Mouse (Mus musculus) limb, embryonic 15.5 days (tissue): ENCODE data around the gene Smyd4. TPM values are rescaled to one million over a fixed set of nuclear protein-coding genes. Genes with fewer than 3 reads are reported as not detected.

Experiments used
- ATAC-seq: fragments of 200-750 bp; cut with Nextera tagmentation; 2 replicates; pipeline ENCODE4 v1.8.0; 2017; ENCODE audit warnings: low read depth, moderate TSS enrichment; ENCODE audit not compliant: insufficient number of reproducible peaks, low FRiP score, low TSS enrichment
- H3K27ac ChIP-seq: fragments of 300-500 bp; sonication (generic); 2 replicates; pipeline ENCODE4 v1.5.1; 2015; ENCODE audit warnings: moderate library complexity, mild to moderate bottlenecking, inconsistent platforms
- H3K27me3 ChIP-seq: fragments of 300-500 bp; sonication (generic); 2 replicates; pipeline ENCODE4 v1.6.1; 2015; ENCODE audit warnings: inconsistent platforms
- H3K36me3 ChIP-seq: fragments of 300-500 bp; sonication (generic); 2 replicates; pipeline ENCODE4 v1.6.1; 2015; ENCODE audit warnings: inconsistent platforms
- H3K4me1 ChIP-seq: fragments of 300-500 bp; sonication (generic); 2 replicates; pipeline ENCODE4 v1.6.1; 2015; ENCODE audit warnings: inconsistent platforms
- H3K4me2 ChIP-seq: fragments of 300-500 bp; sonication (generic); 2 replicates; pipeline ENCODE4 v1.6.1; 2015; ENCODE audit warnings: mild to moderate bottlenecking, inconsistent platforms
- H3K4me3 ChIP-seq: fragments of 300-500 bp; sonication (generic); 2 replicates; pipeline ENCODE4 v1.5.1; 2015; ENCODE audit warnings: mild to moderate bottlenecking, inconsistent platforms
- H3K9ac ChIP-seq: fragments of 300-500 bp; sonication (generic); 2 replicates; pipeline ENCODE4 v1.6.1; 2015; ENCODE audit warnings: inconsistent platforms
- H3K9me3 ChIP-seq: fragments of 300-500 bp; sonication (generic); 2 replicates; pipeline ENCODE4 v1.6.1; 2016; ENCODE audit warnings: inconsistent platforms
- WGBS: fragments of 180-500 bp; shearing (Covaris S2); methylation state at CpG from one replicate; pipeline ENCODE4 v1.1.7; 2015; 5-methylcytosine and 5-hydroxymethylcytosine counted together
- polyA plus RNA-seq: library from polyadenylated mRNA; unstranded; fragments of >200 nt; fragmentation: Nextera tagmentation; extraction: Ambion mirVana; gene quantifications from 2 replicates; pipeline ENCODE4 v1.2.1, GENCODE M21; 2015

Gene Smyd4
- polyA plus RNA-seq, 1 experiment from 2014 or later, result 13.1 TPM

- no peaks in the 10 kb centered on the region for H3K36me3 ChIP-seq
- WGBS, result 24% methylated on average over 10 of the region's 10 CpGs
- peak within 1 kb of the TSS; percentile 48 for H3K4me3 ChIP-seq
- H3K9ac ChIP-seq, result peak within 1 kb of the TSS; percentile 47; the same call in 1 of the 2 replicates
- peaks cover 23% of the 10 kb centered on the region for H3K4me1 ChIP-seq
- H3K27ac ChIP-seq, result peak within 1 kb of the TSS; percentile 67
- ATAC-seq, result 0 out of 2 replicates have a peak, but pooled peaks have one; percentile 46
- peak within 1 kb of the TSS; percentile 52 for H3K4me2 ChIP-seq
- no peaks in the 10 kb centered on the region for H3K27me3 ChIP-seq
- no peaks in the 10 kb centered on the region for H3K9me3 ChIP-seq
Measured at GRCm38 (mm10) chr11:75422013-75422792, 74.0 kb downstream of the Smyd4 start, which contains the start of gene Serpinf1. Gene Serpinf1 (minus strand): TSS chr11:75422701.

- Histone ChIP-seq H3K27ac (no peak overlapping the region), H3K4me1 (peaks cover 23% of the 10 kb centered on the region), H3K4me2 (no peak overlapping the region), H3K27me3 (no peaks in the 10 kb centered on the region), H3K36me3 (no peaks in the 10 kb centered on the region), H3K9me3 (no peaks in the 10 kb centered on the region), H3K9ac (no peak overlapping the region), H3K4me3 (no peak overlapping the region)
- ATAC-seq, result no peak
- WGBS, result 85% methylated on average over 3 of the region's 3 CpGs
Measured at GRCm38 (mm10) chr11:75423091-75423490, 74.9 kb downstream of the Smyd4 start.

GRCm38 (mm10) chr11:75424033-75424432, 75.8 kb downstream of the Smyd4 start:
- Histone ChIP-seq H3K4me3 (no peak overlapping the region), H3K4me1 (peaks cover 23% of the 10 kb centered on the region), H3K9ac (no peak overlapping the region), H3K36me3 (no peaks in the 10 kb centered on the region), H3K27me3 (no peaks in the 10 kb centered on the region), H3K9me3 (no peaks in the 10 kb centered on the region), H3K4me2 (no peak overlapping the region), H3K27ac (no peak overlapping the region)
- no peak for ATAC-seq
- 88% methylated on average over 9 of the region's 9 CpGs for WGBS

- no peaks in the 10 kb centered on the region for H3K9me3 ChIP-seq
- no peak overlapping the region for H3K4me3 ChIP-seq
- 85% methylated on average over 3 of the region's 3 CpGs for WGBS
- H3K4me1 ChIP-seq, result peaks cover 23% of the 10 kb centered on the region
- H3K4me2 ChIP-seq, result no peak overlapping the region
- no peaks in the 10 kb centered on the region for H3K36me3 ChIP-seq
- H3K9ac ChIP-seq, result no peak overlapping the region
- no peak overlapping the region for H3K27ac ChIP-seq
- no peak for ATAC-seq
- H3K27me3 ChIP-seq, result no peaks in the 10 kb centered on the region
Measured at GRCm38 (mm10) chr11:75424459-75424858, 76.2 kb downstream of the Smyd4 start.

GRCm38 (mm10) chr11:75429019-75429705, 80.9 kb downstream of the Smyd4 start:
- WGBS, result 82% methylated on average over 9 of the region's 9 CpGs
- Histone ChIP-seq H3K36me3 (no peaks in the 10 kb centered on the region), H3K27me3 (no peaks in the 10 kb centered on the region), H3K4me2 (no peak overlapping the region), H3K4me3 (no peak overlapping the region), H3K9me3 (no peaks in the 10 kb centered on the region), H3K9ac (no peak overlapping the region), H3K4me1 (peaks cover 4% of the 10 kb centered on the region; the same call in 1 of the 2 replicates), H3K27ac (no peak overlapping the region)
- no peak for ATAC-seq

GRCm38 (mm10) chr11:75431307-75431706, 83.1 kb downstream of the Smyd4 start:
- Histone ChIP-seq H3K4me2 (no peak overlapping the region), H3K4me3 (no peak overlapping the region), H3K27ac (no peak overlapping the region), H3K9ac (no peak overlapping the region), H3K9me3 (no peaks in the 10 kb centered on the region), H3K4me1 (peaks cover 4% of the 10 kb centered on the region; the same call in 1 of the 2 replicates), H3K36me3 (no peaks in the 10 kb centered on the region), H3K27me3 (no peaks in the 10 kb centered on the region)
- 57% methylated on average over 11 of the region's 11 CpGs for WGBS
- ATAC-seq, result peak; percentile 62

- no peaks in the 10 kb centered on the region for H3K9me3 ChIP-seq
- no peaks in the 10 kb centered on the region for H3K36me3 ChIP-seq
- no peak for ATAC-seq
- peaks cover 4% of the 10 kb centered on the region; the same call in 1 of the 2 replicates for H3K4me1 ChIP-seq
- H3K9ac ChIP-seq, result no peak overlapping the region
- no peak overlapping the region for H3K4me3 ChIP-seq
- no peak overlapping the region for H3K4me2 ChIP-seq
- no peak overlapping the region for H3K27ac ChIP-seq
- 85% methylated on average over 5 of the region's 5 CpGs for WGBS
- no peaks in the 10 kb centered on the region for H3K27me3 ChIP-seq
Measured at GRCm38 (mm10) chr11:75434138-75434537, 85.9 kb downstream of the Smyd4 start.

- peaks cover 10% of the 10 kb centered on the region for H3K36me3 ChIP-seq
- H3K27me3 ChIP-seq, result no peaks in the 10 kb centered on the region
- H3K9me3 ChIP-seq, result no peaks in the 10 kb centered on the region
- WGBS, result 80% methylated on average over 13 of the region's 13 CpGs
- H3K27ac ChIP-seq, result no peak overlapping the region
- ATAC-seq, result no peak
- H3K4me3 ChIP-seq, result no peak overlapping the region
- no peak overlapping the region for H3K9ac ChIP-seq
- no peak overlapping the region for H3K4me2 ChIP-seq
- no peaks in the 10 kb centered on the region for H3K4me1 ChIP-seq
Measured at GRCm38 (mm10) chr11:75438194-75438593, 90.0 kb downstream of the Smyd4 start.

- Histone ChIP-seq H3K9me3 (no peaks in the 10 kb centered on the region), H3K36me3 (peaks cover 16% of the 10 kb centered on the region), H3K27me3 (no peaks in the 10 kb centered on the region), H3K9ac (no peak overlapping the region), H3K27ac (no peak overlapping the region), H3K4me1 (no peaks in the 10 kb centered on the region), H3K4me2 (no peak overlapping the region), H3K4me3 (no peak overlapping the region)
- no peak for ATAC-seq
- WGBS, result 85% methylated on average over 3 of the region's 3 CpGs
Measured at GRCm38 (mm10) chr11:75438804-75439203, 90.6 kb downstream of the Smyd4 start.

GRCm38 (mm10) chr11:75439363-75439762, 91.1 kb downstream of the Smyd4 start, which contains the start of gene Serpinf2:
Gene Serpinf2 (minus strand): TSS chr11:75439591.
- H3K27me3 ChIP-seq, result no peaks in the 10 kb centered on the region
- no peak within 1 kb of the TSS for H3K27ac ChIP-seq
- no peak within 1 kb of the TSS for H3K4me3 ChIP-seq
- 85% methylated on average over 6 of the region's 6 CpGs for WGBS
- no peak for ATAC-seq
- no peaks in the 10 kb centered on the region for H3K4me1 ChIP-seq
- H3K9ac ChIP-seq, result no peak within 1 kb of the TSS
- no peak within 1 kb of the TSS for H3K4me2 ChIP-seq
- no peaks in the 10 kb centered on the region for H3K9me3 ChIP-seq
- peaks cover 22% of the 10 kb centered on the region for H3K36me3 ChIP-seq

- H3K4me3 ChIP-seq, result no peak overlapping the region
- H3K27ac ChIP-seq, result no peak overlapping the region
- H3K9me3 ChIP-seq, result no peaks in the 10 kb centered on the region
- no peaks in the 10 kb centered on the region for H3K4me1 ChIP-seq
- 97% methylated on average over 3 of the region's 3 CpGs for WGBS
- H3K4me2 ChIP-seq, result no peak overlapping the region
- peaks cover 27% of the 10 kb centered on the region for H3K36me3 ChIP-seq
- no peak for ATAC-seq
- H3K27me3 ChIP-seq, result no peaks in the 10 kb centered on the region
- H3K9ac ChIP-seq, result no peak overlapping the region
Measured at GRCm38 (mm10) chr11:75439951-75440350, 91.7 kb downstream of the Smyd4 start.

- WGBS, result 72% methylated on average over 7 of the region's 7 CpGs
- H3K4me2 ChIP-seq, result no peak overlapping the region
- H3K9ac ChIP-seq, result no peak overlapping the region
- H3K4me1 ChIP-seq, result no peaks in the 10 kb centered on the region
- ATAC-seq, result no peak
- H3K27me3 ChIP-seq, result no peaks in the 10 kb centered on the region
- no peak overlapping the region for H3K27ac ChIP-seq
- peaks cover 36% of the 10 kb centered on the region for H3K36me3 ChIP-seq
- no peaks in the 10 kb centered on the region for H3K9me3 ChIP-seq
- no peak overlapping the region for H3K4me3 ChIP-seq
Measured at GRCm38 (mm10) chr11:75441034-75441433, 92.8 kb downstream of the Smyd4 start.
